Mouse (Mus musculus): ENCODE measurements around the gene Sohlh1.
"Not testable (repeated sequence)": the region's sequence is repeated elsewhere in the genome, so short reads cannot be mapped to it uniquely, and the experiment has no call there.

Gene Sohlh1

DNA sequence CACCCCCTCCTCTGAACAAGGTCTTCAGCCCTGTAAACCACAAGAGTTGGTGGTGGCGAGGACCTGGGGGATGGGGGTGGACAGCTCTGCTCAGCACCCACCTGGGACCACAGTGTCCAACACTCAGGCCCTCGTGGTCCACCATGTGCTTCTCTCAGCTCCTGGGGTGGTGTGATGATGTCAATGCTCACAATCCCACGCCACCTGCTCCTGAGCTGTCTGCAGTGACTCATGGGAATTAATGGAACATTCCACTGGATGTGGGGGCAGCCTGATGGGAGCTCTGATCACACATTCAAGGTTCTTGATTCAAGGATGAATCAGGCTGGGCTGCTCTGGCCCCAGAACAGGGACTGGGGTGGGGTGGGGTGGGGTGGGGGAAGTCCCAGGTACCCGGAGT lies 4.9 kb downstream of the Sohlh1 start:
- DNase-seq (ENCODE audit: low spot score in 2 of 2) = peak; percentile 41 to 56

DNA sequence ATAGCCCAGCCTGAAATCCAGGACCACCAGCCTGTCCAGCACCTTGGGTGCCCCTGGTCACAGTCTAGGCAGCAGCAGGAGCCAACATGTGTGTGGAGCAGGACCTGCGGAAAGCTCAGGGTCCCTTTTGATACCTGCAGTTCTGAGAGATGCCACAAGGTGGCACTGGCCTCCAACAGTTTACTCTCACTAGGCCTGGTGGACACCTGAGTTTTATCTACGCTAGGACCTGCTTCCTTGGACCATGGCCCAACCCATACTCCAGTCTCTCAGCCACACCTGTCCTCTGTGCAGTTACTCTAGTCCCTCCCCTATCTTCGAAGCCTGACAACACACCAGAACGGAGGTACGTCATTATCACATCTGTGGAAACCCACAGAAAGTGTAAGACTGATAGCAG lies 10.8 kb downstream of the Sohlh1 start:
- DNase-seq (ENCODE audit: low spot score in 2 of 2) = peak; percentile 88 to 89

DNA sequence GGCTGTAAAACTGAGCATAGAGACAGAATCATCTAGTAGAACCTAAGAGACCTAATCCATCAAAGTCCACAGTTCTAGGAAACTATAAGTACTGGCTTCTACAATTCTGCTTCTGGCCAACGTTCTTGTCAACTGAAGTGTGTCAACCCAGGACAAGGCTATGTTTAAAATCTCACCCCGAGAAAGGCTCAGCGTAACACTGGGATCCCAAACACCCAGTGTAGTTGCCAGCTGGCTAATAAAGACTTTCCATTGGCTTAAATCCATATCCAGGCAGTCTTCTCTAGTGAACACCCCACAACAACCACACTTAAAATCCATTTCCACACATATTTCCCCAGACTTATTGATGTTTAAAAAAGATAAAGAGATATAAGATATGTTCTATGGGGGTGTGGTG lies 16.3 kb downstream of the Sohlh1 start:
- DNase-seq (ENCODE audit: low spot score in 2 of 2) = no peak

DNA sequence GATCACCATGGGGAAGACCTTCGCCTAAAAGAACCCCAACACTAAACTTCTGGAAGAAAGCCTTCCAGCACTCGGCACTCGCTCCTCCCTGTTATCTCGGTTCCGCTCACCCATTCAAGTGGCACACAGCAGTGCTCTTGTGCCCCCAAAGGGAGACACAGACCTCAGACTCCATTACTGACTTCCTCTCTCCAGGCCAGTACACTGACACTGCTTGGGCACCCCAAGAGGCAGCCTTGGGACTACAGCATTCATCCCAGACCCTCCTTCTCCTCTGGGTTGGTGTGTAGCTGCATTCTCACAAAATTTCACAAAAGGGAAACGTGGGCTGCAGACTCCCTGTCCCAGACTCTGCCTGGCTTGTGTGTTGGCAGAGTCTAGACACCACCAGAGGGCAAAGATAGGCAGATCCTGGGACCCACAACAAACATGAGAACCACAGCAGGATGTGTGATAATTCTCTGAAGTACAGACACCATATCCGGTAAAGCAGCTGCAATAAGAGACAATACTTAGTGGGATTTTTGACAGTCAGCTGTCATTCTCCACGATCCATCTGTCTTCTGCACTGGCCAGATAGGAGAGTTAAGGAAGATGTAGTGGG lies 18.6 kb downstream of the Sohlh1 start:
- DNase-seq (ENCODE audit: low spot score in 2 of 2) = no peak

DNA sequence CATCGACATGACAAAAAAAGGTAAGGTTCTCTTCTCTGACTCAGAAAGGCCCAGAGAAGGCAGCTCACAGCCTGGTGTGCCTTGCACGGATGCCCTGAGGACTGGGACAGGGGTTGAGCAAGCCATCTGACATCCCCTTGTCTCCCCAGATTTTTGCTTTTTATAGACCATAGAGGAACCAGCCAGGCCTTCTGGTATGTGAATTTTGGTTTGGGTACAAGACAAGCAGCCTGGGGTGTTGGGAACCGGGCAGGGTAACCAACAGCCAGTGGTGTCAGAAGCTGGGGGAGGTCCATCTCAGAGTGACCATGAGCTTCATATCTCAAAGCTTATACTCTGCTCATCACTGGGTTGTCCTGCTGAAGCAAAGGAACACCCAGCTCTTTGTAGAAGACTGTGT lies 22.3 kb downstream of the Sohlh1 start:
- DNase-seq (ENCODE audit: low spot score in 2 of 2) = no peak

GRCm38 (mm10) chr2:25822806-25823205 lies 24.2 kb downstream of the Sohlh1 start, which contains the start of gene Lcn9:
TSS of gene Lcn9 (plus strand) at chr2:25823153.
- peak in 1 of 2 experiments; percentile 10 for DNase-seq (ENCODE audit: low spot score in 2 of 2)

DNA sequence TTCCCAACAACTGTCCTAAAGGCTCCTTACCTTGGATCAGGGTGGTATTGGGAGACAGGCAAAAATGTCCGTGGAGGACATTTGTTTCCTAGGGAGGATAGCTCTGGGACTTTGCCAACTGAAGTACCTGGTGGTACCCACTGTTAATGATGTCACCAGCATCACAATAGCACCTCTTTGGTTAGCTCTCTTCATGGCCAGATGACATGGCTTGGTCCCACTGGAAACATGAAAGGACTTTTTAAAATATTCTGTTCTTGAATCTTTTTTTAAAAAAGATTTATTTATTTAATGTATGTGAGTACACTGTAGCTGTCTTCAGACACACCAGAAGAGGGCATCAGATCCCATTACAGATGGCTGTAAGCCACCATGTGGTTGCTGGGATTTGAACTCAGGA lies 31.3 kb downstream of the Sohlh1 start, which contains the start of gene Glt6d1:
Gene Glt6d1, minus strand, starts transcription at position 101 of the 400 bp plus-strand sequence.
- not testable (repeated sequence) for DNase-seq (ENCODE audit: low spot score in 2 of 2)

DNA sequence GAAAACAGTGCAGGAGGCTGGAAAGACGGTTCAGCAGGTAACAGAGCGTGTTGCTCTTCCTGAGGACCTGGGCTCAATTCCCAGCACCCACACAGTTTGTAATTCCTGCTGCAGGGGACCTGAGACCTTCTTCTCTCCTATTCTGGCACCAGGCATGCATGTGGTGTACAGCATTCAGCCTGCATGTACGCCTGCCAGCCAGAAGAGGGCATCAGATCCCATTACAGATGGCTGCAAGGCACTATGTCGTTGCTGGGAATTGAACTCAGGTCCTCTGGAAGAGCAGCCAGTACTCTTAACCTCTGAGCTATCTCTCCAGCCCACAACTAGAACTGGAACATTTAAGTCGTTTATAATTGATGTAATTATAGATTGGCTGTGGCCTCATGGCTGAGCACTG lies 33.7 kb downstream of the Sohlh1 start:
- DNase-seq (ENCODE audit: low spot score in 2 of 2) = no peak

GRCm38 (mm10) chr2:25811711-25812110 lies 35.3 kb downstream of the Sohlh1 start:
- DNase-seq (ENCODE audit: low spot score in 2 of 2) = no peak

- DNase-seq (ENCODE audit: low spot score in 2 of 2) = no peak
Observed at GRCm38 (mm10) chr2:25798065-25798464, 49.0 kb downstream of the Sohlh1 start.

- no peak for DNase-seq (ENCODE audit: low spot score in 2 of 2)
Observed at GRCm38 (mm10) chr2:25797635-25798034, 49.4 kb downstream of the Sohlh1 start.
